Mouse (Mus musculus): Measurements from ENCODE around the gene Map3k5.

Gene Map3k5

DNA sequence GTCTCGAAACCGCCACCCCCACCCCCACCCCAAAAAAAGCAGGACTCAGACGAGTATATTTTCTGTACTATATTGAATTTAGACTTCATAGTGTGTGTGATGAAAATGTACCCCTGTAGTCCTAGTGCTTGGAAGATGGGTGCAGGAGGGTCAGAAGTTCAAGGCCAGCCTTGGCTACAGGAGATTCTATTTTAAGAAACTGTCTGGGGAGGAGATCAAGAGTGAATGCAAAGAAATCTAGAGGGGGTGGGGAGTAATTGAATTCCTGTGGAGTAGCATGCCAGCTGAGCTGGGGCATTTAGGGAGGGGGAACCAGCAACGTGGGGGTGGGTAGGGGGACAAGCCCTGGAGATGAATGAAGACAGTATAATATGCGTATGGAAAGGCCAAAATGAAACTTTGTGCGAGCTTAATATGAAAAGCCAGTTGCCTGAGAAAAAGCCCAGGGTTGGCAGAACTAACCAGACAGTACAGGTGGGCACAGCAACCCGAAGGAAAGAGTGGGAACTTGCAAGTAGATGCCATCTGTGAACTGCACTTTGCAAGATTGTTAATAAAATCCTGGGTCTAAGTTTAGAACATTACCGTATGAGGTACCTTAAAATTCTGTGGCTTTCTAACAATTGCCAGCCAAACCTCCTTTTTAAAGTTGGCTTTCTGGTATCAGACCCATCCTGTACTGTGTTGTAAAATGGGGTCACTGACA, 222.9 kb downstream of the Map3k5 start:
- DNase-seq (ENCODE audit: low read depth), result no peak

DNA sequence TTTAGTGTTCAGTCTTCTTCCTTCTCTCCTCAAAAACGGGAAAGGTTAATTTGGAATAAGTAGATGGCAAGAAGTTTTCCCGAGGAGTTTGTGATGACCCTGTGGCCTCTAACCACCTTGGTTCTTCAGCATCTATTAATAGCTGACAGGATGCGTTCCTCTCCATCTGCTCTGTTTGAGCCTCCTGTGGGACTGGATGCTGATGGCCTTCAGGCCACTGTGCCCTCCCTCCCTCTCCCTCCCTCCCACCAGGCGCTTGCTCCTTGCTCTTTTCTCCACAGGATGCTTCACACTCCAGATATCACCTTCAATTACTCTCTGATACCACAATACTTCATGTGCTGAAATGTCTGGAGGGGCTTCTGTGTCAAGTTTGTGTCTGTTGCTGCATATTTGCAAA, 224.5 kb downstream of the Map3k5 start:
- no peak for DNase-seq (ENCODE audit: low read depth)

DNA sequence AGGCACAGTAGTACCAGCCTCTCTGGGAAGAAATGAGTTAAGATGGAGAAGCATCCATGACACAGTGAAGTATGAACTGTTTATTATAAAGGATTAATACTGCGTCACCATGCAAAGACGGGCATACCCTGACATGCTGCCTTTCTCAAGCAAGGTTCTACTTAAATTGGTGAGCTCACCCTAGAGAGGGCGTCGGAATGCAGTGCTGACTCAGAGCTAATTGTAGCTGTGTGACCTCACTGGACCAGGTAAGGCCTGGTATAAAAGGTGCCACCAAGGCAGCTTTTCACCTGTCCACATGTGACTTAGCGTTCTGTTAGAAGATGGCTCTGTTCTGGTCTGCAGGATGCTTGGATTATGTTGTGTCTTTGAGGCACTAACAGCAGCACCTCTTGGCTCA, 225.0 kb downstream of the Map3k5 start:
- no peak for DNase-seq (ENCODE audit: low read depth)

DNA sequence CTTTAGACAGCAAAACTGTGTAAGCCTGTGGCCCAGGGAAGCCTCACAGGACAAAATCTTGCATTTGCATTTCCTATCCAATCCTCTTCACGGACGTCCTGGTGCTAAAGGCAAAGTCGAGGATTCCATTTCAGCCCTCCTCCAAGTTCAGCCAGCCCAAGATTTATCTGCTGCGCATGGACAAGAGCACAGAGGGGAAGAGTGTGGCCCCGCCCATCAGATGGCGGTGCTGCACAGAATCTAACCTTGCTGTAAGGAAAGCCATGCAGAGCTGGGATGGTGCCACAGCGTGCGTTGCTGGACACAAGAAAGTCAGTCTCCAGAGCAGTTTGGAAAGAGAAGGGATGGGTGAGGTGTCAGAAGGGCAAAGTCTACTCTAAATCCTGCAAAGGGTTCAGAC, 226.6 kb downstream of the Map3k5 start:
- no peak for DNase-seq (ENCODE audit: low read depth)

DNA sequence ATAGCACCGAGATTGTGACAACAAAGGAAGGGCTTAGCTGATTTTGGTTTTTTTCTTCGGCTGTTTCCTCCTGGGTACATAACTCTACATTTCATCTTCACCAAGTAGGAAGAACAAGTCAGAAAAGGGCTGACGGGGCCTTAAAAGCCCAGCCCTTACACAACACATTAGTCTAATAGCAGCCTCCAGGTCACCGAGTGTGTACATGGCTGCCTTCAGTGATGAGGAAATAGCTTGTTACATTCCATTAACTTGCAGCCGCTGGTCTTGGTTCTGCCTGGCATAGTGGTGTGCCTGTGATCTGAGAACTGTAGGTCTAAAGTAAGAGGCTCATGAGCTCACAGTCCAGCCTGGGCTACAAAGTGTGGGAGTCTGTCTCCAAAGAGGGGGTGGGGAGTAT, 230.5 kb downstream of the Map3k5 start:
- no peak for DNase-seq (ENCODE audit: low read depth)

DNA sequence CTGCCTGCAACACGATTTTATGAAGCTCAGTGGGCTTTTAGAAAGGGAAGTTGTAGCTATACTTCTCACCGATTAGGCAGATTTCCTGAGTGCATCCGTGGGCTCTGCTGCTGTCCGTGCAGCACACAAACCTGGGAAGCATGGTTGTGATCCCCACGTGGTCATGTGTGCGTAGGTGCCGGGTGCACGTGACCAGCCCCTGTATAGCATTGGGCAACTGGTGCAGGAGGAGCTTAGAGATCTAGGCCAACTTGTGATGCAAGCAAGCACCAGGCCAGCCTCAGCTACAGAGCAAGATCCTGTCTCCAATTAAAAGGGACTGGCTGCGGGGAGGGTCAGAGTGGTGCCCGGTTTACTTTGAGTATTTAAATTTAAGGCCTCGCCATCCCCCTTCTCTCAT, 232.5 kb downstream of the Map3k5 start:
- no peak for DNase-seq (ENCODE audit: low read depth)

DNA sequence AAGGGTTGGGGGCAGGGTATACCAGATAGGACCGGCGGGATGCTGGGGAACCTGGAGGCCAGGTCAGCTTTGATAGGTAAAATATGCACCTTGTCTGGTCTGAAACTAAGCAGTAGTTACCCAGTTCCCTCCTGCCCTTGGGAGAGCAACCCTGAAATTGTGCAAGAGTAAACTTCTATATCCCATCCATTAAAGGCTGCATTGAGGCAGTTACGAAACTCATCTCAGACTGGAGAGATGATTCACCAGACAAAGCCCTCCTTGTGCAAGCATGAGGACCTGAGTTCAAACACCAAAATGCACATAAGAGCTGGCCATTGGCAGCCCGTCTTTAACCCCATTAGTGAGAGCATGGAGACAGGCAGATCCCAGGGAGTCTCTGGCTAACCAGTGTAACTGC, 233.2 kb downstream of the Map3k5 start:
- DNase-seq (ENCODE audit: low read depth), result no peak

DNA sequence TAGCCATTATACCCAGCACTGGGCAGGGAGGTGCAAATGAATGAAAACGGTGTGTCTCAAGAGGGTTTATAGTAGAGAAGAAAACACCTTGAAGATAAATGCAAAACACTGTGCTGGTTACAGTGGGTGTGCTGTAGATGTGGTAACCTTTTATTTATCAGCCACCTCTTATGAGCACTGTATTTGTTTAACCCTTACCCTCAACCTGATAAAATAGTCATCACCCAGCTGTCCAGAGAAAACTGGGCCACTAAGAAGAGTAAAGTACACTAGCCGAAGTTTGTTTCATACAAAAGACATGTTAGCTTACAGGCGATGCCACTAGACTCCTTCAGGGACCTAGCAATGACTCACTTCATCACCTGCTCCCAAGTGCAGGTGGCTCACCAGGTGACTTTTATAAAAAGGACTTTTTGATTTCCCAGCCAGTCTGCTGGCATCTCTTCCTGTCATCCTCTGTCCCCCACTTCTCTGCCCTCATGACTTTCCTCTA, 235.0 kb downstream of the Map3k5 start:
- DNase-seq (ENCODE audit: low read depth), result no peak

DNA sequence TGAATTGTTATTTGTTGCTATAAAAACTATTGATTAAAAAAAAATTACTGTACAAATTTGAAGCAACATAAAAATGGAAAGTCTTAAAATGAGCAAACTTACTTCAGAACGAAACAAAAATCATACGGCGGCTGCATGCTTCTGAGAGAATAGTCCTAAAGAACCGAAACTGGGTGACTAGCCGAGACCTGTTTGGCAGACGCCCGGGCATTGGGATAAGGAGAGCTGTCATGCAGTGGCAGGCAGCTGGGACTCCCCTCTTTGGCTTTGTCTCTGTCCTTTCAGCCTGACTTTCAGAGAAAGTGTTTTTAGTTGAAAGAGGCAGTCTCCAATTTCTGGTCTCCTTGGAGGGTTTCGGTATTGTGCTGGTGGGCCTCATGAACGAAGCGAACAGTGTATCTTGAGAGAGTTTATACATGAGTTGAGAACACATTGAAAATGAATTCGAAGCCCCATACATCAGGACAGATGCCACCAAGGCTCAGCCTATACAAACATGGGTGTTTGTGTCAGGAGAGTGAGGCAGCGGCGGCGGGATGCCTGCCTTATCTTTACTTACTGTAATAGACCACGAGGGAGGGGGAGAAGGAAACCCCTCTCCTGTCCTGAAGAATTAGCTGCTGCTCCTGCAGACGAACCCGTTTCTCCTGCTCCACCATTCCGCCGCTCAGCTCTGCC, 235.8 kb downstream of the Map3k5 start:
- DNase-seq (ENCODE audit: low read depth), result no peak

DNA sequence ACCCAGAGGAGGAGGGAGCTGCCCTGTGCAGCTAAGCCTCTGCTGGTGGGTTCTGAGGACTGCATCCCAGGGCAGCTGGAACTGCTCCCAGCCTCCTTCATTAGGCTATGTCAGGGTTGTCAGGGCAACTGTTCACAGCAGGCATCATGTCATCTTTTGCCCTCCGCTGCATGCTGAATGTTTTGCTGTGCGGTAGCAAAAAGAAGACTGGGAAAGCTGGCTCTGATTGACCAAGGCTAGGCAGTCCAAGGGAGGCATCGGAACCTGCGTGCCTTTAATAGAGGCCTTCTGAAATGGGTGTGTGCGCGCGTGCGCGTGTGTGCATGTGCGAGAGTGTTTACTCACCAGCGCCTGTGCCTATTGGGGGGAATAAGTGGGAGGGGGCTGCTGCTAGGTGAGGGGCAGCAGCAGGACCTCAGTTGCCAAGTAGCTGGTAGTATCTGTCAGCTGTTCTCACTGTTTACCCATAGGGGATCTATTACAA, 236.4 kb downstream of the Map3k5 start:
- no peak for DNase-seq (ENCODE audit: low read depth)

DNA sequence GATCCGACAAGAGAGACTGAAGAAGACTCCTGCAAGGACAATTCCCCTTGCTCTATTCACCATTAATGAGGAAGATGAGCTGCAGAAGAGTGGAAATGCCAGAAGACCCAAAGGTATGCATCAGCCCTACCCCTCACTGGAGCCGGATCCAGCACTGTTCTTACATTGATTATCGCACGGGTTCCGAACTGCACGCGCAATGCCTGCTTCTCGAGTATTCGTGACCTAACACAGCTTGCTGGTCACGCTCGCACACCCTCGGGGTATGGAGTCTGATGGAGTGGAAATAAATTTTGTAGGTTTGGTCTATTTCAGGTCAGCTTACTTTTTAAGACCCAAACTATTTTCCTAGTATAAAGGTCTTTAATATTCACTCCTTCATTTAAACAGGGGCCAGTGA, 236.9 kb downstream of the Map3k5 start:
- DNase-seq (ENCODE audit: low read depth), result no peak

DNA sequence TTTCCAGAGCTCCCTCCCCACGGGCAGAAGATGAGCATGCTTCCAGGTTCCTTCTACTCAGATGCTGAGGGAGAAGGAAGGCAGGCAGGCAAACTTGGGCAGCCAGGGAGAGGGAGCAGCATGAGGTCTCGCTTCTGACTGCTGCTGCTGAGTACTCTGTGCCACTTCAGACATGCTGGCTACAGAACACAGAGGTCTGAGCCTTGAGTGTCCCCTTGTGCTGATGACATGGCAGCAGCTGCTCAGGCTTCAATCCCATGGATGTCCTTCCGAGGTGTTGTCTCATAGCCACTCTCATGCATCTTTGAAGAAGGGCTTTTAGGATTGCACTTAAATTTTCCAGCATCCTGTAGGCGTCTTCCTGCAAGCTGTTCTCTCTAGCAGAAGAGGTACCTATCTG, 237.5 kb downstream of the Map3k5 start:
- DNase-seq (ENCODE audit: low read depth), result no peak

DNA sequence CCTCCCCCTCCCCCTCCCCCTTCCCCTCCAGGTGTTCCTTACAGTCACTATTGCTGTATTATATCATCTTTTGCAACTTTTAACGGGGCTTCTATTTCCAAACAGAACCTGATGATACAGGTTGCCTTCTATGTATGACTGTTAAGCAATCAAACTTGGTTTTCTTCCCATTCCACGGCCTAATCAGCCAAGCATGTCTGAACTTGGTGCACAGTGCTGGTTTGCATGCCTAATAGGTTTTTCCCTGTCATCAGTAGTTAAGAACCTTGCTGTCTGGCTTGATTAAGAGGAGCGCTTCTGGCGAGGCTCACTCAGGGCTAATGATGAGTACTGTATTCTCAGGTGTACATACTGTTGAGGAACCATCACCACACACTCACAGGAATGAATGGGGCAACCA, 239.5 kb downstream of the Map3k5 start:
- DNase-seq (ENCODE audit: low read depth), result no peak

DNA sequence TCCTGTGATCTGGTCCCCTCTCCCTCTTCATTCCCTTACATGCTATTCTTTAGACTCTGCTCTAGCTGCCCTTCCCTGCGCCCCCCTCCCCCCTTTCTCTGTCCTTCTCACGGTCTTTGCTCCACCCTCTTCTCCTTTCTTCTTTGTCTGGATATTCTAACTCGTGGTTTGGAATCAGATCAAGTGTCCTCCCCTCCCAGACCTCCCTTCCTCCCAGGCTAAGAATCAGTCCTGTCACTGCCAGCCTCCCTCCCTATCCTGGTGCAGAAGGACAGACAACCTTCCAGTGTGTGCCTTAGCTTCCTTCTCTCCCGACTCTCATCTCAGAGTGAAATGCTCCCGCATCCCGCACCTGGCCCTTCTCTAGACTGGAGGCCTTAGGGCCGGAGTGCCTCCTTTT, 241.8 kb downstream of the Map3k5 start:
- DNase-seq (ENCODE audit: low read depth), result no peak

DNA sequence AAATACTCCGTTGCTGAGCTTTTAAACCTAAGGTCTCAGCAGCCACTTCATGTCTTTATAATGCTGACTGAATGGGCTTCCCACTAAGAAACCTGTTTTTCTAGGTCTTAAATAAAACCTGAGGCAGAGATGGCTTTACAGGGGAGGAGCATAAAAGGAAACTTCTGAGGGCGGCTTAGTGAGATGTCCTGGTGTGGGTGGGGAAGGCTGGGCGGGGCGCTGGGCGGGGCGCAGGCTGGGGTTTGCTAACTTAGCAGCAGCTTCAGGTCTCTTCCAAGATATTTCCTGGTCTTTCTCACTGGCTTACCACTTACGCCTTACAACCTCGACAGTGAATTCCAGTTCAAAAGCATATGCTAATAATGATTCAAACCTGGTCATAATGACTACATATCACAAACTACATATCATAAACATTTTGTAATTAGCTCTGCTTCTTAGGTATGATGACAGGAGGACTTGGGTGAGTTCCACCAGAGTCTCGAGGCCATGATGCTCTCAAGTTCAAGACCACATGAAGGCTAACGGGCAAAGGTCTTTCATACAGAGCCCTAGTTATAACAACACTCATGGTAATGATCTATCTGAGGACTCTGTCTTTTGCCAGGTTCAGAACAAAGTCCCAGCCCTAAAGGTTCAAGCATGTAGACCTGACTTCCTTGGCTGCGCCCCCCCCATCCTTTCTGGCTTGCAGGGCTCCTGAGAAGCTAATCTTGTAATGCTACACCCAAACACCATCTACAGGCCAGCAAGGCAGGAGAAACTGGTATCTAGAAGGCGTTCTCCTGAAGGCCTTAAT, 244.7 kb downstream of the Map3k5 start:
- no peak for DNase-seq (ENCODE audit: low read depth)

DNA sequence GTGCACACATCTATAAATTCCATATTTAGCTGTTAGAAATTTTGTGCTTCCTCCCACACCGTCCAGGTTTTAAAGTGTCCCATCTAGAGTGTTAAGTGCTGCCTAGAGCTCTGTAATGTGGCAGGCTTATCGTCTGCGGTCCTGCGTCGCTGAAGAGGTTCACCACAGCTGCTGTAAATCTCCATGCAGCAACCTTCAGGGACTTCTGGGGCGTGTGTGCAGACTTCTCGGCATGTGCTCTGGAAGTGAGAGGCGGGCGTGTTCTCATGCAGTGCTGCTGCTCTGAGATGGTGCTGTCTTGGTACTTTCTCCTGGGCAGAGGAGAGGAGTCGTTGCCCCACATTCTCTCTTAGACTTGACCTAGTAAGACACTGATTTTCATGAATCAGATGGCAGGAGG, 246.9 kb downstream of the Map3k5 start:
- DNase-seq (ENCODE audit: low read depth), result no peak

DNA sequence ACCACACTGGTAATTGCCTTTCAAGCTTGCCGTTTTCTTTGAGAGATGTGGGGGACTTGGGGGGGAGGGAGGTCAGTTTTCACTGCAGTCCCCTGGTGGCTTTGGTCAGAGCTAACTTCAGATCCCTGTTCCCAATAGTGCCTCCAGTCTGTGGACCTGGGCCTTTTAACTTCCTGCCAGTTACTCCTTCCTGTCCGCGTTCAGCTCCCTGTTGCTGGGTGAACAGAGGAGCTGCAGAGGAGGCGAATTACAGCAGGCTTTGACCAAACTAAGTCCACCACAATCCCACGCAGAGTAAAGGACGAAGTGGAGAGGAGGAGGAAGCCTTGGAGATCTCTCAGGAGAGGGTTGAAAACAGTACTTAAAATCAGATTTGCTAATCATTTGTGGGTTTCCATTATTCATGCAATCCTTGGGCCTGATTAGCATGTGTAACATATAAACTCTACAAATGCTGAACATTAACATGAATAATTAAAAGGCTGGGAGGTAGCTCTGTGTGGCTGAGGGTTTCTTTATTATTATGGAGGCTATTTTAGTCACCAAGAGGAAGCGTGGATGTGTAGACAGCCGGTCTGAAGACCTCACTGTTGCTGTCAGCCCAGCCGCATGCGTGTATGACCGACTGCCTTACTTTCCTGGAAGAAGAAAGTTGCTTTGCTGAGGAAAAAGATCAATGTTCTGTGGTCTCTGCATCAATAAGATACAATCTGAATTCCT, 247.6 kb downstream of the Map3k5 start:
- DNase-seq (ENCODE audit: low read depth), result no peak

DNA sequence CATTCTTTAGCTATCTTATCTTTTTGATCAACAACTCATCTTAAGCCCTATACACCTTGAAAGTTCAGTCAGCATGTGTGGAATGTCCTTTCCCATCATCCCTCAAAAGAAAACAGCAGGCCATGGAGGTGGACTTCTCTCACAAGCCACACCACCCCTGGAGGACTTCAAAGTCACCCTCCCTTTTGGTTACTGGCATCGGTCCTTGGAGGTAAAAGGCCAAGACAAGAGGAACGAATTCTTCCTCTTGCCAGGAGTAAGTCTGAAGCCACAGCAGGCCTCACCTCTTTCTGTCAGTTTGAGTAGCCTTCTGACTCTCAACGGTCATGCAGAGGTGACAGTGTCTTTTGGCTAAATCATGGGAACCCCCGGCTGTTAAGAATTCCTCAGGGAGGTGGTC, 250.1 kb downstream of the Map3k5 start:
- DNase-seq (ENCODE audit: low read depth), result no peak

DNA sequence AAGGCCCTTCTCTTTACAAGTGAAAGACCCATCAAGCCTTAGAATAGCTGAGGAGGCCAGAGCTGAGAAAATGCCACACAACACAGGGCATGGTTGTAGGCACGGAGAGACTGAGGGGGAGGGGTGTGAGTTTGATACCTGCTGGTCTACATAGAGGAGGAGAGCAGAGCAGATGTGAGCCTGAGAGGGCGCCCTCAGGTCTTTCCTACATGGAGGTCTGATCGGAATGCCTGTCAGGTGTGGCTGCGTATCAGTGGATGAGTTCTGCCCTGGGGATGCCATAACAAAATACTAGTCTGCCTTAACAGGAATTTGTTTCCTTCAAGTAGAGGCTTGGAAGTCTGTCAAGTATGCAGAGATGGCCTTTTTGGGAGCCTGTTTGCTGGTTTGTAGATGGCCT, 251.0 kb downstream of the Map3k5 start:
- no peak for DNase-seq (ENCODE audit: low read depth)

DNA sequence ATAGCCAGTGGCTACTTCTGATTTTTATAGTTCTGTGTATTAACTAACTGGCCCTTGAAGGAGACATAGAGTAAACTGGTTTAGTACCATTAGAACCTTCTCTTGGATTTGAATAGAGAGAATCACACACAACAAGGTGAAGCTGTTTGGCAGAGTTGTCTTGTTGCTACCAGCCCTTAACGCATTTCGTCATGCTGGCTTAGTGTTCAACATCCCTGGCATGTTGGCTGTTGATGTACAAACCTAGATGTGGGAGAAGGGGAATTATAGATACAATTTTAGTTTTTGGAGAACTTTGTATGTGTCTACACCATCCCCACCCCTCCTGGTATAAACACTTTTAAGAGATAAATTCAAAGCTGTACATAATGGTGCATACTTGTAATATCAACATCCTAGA, 251.5 kb downstream of the Map3k5 start:
- DNase-seq (ENCODE audit: low read depth), result no peak

DNA sequence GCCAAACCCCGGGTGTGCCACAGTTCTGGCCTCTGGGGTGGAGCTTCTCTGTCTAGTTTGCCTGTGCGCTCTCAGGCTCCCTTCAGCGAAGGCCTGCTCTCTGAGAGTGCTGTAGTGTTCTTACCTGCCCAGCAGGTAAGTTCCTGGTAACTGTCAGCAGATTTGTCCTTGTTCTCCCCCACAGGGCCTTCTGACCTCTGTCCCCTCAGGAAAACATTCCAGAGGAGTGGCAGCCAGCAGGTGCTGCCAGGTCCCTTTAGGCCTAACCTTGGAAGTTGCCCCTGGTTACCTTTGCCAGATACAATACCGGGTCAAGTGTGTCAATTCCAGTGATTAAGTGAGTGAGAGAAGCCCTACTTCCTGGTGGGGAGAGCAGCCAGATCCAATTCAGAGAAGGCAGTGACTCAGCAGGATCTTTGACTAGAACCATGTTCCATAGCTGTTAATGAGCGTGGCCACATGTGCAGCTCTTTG, 252.6 kb downstream of the Map3k5 start:
- no peak for DNase-seq (ENCODE audit: low read depth)

DNA sequence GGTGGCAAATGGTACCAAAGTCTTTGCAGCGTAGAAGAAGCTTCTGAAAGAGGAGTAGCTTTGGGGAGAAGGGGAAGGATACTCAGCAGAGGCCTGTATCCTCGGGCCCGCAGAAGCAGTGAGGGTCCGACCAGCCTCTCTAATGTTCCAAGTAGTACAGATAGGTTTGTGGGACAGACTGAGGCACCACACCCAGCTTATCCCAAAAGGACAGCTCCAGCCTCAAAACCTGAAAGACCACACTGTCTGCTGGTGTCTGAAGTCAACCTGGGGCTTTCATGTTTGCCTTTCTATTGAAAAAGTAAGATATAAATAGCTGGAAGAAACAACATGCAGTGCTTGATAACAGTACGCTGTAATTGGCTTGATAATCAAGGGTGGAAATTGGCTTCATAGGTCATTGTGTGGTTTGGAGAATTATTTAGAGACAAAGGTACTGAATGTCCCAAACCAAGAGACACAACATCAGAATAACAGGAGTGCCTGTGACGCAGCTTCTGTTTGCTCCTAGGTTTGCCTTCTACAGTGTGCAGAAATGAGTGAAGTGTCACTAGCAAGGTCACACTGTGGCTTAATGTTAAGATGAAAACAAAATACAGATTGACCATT, 256.0 kb downstream of the Map3k5 start:
- DNase-seq (ENCODE audit: low read depth), result no peak
